Mouse (Mus musculus) hindbrain, embryonic 16.5 days (tissue): ENCODE measurements around the gene Man1b1. TPM values are rescaled to one million over a fixed set of nuclear protein-coding genes. Genes with fewer than 3 reads are reported as not detected.

Experiments used
- ATAC-seq: fragments of 200-750 bp; cut with Nextera tagmentation; 2 replicates; pipeline ENCODE4 v1.8.0; 2017; ENCODE audit warnings: moderate TSS enrichment, moderate library complexity
- H3K27ac ChIP-seq: fragments of 300-500 bp; sonication (generic); 2 replicates; pipeline ENCODE4 v1.5.1; 2014; ENCODE audit warnings: low read depth, mild to moderate bottlenecking, control low read depth, low read length, moderate library complexity
- H3K27me3 ChIP-seq: fragments of 300-500 bp; sonication (generic); replicated peaks from 2 replicates; pipeline ENCODE4 v1.6.1; 2014; ENCODE audit warnings: low read length; ENCODE audit not compliant: control insufficient read depth, insufficient read depth
- H3K36me3 ChIP-seq: fragments of 300-500 bp; sonication (generic); 2 replicates; pipeline ENCODE4 v1.6.1; 2014; ENCODE audit warnings: mild to moderate bottlenecking, low read length, moderate library complexity, mixed read lengths; ENCODE audit not compliant: control insufficient read depth, insufficient read depth
- H3K4me1 ChIP-seq: fragments of 300-500 bp; sonication (generic); 2 replicates; pipeline ENCODE4 v1.6.1; 2014; ENCODE audit warnings: low read depth, low read length; ENCODE audit not compliant: control insufficient read depth, insufficient read depth
- H3K4me2 ChIP-seq: fragments of 300-500 bp; sonication (generic); 2 replicates; pipeline ENCODE4 v1.6.1; 2014; ENCODE audit warnings: mild to moderate bottlenecking, low read length, control low read depth, moderate library complexity
- H3K4me3 ChIP-seq: fragments of 300-500 bp; sonication (generic); 2 replicates; pipeline ENCODE4 v1.5.1; 2014; ENCODE audit warnings: mild to moderate bottlenecking, low read length, control low read depth, moderate library complexity
- H3K9ac ChIP-seq: fragments of 300-500 bp; sonication (generic); 2 replicates; pipeline ENCODE4 v1.6.1; 2014; ENCODE audit warnings: low read depth, mild to moderate bottlenecking, control low read depth, low read length, moderate library complexity
- H3K9me3 ChIP-seq: fragments of 300-500 bp; sonication (generic); 2 replicates; pipeline ENCODE4 v1.6.1; 2014; ENCODE audit warnings: mild to moderate bottlenecking, low read length, moderate library complexity; ENCODE audit not compliant: control insufficient read depth
- WGBS: fragments of 180-500 bp; shearing (Covaris S2); extraction: QIAGEN DNeasy Blood & Tissue Kit; methylation state at CpG from one replicate; pipeline ENCODE4 v1.1.7; 2014; 5-methylcytosine and 5-hydroxymethylcytosine counted together
- polyA plus RNA-seq: library from polyadenylated mRNA; unstranded; fragments of >200 nt; fragmentation: Nextera tagmentation; extraction: Ambion mirVana; gene quantifications from 2 replicates; pipeline ENCODE4 v1.2.1, GENCODE M21; 2015

Gene Man1b1
- polyA plus RNA-seq, 1 experiment from 2014 or later, result 41.6 TPM

- ATAC-seq, result 0 out of 2 replicates have a peak, but pooled peaks have one; percentile 15
Observed at GRCm38 (mm10) chr2:25303931-25304656, 28.0 kb upstream of the Man1b1 start.

DNA sequence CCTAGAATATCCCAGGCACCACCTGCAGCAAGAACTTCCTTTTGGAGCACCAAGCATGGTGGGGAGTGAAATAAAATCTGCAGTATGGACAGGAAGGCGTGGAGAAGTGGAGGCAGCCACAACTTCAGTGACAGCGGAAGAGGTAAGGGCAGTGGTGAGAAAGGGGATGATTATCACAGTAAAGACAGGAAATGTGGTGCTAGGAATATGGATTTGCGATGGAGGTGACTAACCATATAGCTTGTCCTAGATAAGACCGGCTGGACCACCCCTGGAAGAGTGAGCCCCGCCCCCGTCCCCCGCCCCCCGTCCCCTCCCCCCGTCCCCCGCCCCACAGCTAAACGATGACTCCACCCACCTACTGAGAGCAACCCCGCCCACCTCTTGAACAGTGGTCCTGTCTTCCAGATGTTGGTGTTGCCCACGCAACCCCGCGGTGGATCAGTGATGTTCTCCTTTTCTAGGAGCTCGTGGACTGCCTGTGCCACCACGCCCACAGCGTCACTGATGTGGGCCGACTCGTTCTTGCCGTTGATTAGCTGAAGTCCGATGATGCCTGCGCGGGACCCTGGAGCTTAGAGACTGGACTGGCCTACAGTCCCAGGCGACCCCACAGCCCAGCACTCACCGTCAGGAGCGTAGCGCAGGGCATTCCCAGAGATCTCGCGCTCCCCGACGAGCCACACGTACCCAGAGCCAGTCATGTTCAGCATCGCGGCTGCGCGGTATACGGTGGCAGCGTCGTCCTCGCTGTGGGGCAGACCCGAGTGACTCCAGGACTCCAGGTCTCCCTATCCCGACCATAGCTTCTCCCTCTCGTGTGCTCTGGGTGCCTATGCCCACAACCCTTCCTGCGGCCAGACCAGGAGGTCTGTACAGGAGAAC is 27.2 kb upstream of the Man1b1 start:
- peak; percentile 80 for ATAC-seq
- Histone ChIP-seq H3K27me3 (peaks cover 9% of the 10 kb centered on the region), H3K9ac (peak overlapping the region; percentile 66), H3K4me2 (peak overlapping the region; percentile 69), H3K27ac (peak overlapping the region; percentile 55), H3K4me3 (peak overlapping the region; percentile 43), H3K4me1 (peaks cover 12% of the 10 kb centered on the region), H3K36me3 (peaks cover 16% of the 10 kb centered on the region), H3K9me3 (no peaks in the 10 kb centered on the region)
- 5% methylated on average over 40 of the region's 45 CpGs for WGBS

More at GRCm38 (mm10) chr2:25303931-25304656, 28.0 kb upstream of the Man1b1 start:
- H3K4me3 ChIP-seq, result peak overlapping the region; percentile 43; the same call in 1 of the 2 replicates
- H3K4me1 ChIP-seq, result peaks cover 12% of the 10 kb centered on the region
- H3K27ac ChIP-seq, result no peak overlapping the region
- peaks cover 14% of the 10 kb centered on the region for H3K36me3 ChIP-seq
- H3K9me3 ChIP-seq, result no peaks in the 10 kb centered on the region
- H3K27me3 ChIP-seq, result peaks cover 7% of the 10 kb centered on the region; the same call in 1 of the 2 replicates
- no peak overlapping the region for H3K9ac ChIP-seq
- WGBS, result 63% methylated on average over 7 of the region's 7 CpGs
- H3K4me2 ChIP-seq, result peak overlapping the region; percentile 69

DNA sequence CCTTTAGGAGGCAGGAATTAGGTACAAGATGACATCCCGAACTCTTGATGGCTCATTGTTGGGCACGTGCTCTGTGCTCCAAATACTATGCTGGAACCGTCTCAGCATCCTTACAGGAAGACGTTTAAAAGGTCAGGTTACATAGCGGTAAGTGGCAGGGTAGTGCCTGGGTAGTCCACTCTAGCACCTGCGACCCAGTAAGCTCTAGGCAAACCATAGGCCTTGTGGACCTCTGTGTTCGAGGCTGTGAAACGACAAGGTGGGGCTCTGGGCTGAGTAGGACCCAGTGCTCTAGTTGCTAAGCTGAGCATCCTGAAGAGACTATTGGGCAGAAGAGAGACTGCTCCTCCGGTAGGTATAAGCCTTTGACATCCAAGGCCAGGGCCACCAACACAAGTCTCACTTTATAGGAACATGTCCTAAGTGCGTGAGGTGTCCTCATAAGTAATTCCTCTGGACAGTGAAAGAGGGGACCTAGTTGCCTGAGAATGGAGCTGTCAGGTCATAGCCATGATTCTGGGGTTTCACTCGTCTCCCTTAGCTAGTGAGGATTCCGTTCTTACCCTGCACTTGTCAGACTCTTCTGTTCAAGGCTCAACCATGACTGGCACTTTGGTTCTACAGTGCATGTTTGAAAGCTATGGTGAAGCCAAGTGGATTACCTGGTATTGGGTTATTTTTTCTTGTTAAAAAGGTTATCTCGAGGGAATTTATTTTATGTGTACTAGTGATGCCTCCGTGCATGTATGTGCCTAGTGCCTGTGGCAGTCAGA is 26.4 kb upstream of the Man1b1 start:
- H3K9ac ChIP-seq, result peak overlapping the region; percentile 66
- H3K4me2 ChIP-seq, result peak overlapping the region; percentile 69
- peak overlapping the region; percentile 43 for H3K4me3 ChIP-seq
- H3K36me3 ChIP-seq, result peaks cover 16% of the 10 kb centered on the region
- H3K9me3 ChIP-seq, result no peaks in the 10 kb centered on the region
- H3K27ac ChIP-seq, result no peak overlapping the region
- WGBS, result 52% methylated on average over 14 of the region's 14 CpGs
- peak; percentile 15; the same call in 1 of the 2 replicates for ATAC-seq
- H3K27me3 ChIP-seq, result peaks cover 15% of the 10 kb centered on the region
- H3K4me1 ChIP-seq, result peaks cover 12% of the 10 kb centered on the region

GRCm38 (mm10) chr2:25310180-25310579 is 22.0 kb upstream of the Man1b1 start:
- no peak overlapping the region for H3K4me2 ChIP-seq
- no peaks in the 10 kb centered on the region for H3K9me3 ChIP-seq
- H3K27me3 ChIP-seq, result peaks cover 56% of the 10 kb centered on the region
- H3K4me1 ChIP-seq, result peaks cover 6% of the 10 kb centered on the region
- H3K27ac ChIP-seq, result no peak overlapping the region
- H3K9ac ChIP-seq, result no peak overlapping the region
- WGBS, result 57% methylated on average over 10 of the region's 10 CpGs
- ATAC-seq, result no peak
- no peak overlapping the region for H3K4me3 ChIP-seq
- peaks cover 29% of the 10 kb centered on the region for H3K36me3 ChIP-seq

DNA sequence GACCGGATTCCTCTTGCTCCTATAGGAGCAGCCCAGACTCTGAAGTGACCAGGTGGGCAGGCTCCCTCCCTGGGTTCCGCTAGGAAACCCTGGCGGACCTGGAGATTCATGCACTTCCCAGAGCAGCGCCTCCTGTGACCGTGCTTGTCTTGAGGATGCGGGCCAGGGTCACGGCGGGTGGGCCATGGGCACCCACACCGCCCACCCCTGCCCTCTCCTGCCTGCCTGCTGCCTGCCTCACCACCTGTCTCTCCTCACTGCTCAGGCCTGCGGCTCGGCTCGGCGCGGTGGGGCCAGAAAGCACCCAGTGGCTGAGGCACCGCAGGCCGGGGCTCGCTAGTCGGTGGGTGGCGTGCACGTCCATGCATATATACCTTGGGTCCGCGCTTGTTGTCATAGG is 21.2 kb upstream of the Man1b1 start:
- no peaks in the 10 kb centered on the region for H3K9me3 ChIP-seq
- H3K36me3 ChIP-seq, result peaks cover 29% of the 10 kb centered on the region
- H3K27ac ChIP-seq, result no peak overlapping the region
- no peak overlapping the region for H3K4me2 ChIP-seq
- WGBS, result 8% methylated on average over 22 of the region's 22 CpGs
- H3K9ac ChIP-seq, result no peak overlapping the region
- peaks cover 56% of the 10 kb centered on the region for H3K27me3 ChIP-seq
- ATAC-seq, result no peak
- no peak overlapping the region for H3K4me3 ChIP-seq
- H3K4me1 ChIP-seq, result no peaks in the 10 kb centered on the region

DNA sequence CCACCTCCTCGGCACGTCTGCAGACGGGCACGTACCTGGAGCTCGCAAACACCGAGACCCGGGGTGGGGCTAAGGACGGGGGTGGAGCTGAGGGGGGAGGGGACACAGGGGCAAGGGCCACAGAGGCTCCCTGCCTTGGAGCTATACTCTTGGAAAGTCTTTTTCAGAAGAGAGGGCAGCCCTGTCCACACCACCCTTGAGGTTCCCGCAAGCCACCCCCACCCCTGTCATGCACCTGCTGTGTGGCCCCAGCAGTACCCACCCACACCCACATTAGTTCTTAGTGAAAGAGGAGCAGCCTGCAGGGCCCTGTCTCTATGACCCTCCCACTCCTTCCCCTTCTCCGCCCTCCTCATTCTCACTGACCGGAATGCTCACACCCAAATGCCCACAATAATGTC is 20.6 kb upstream of the Man1b1 start:
- 12% methylated on average over 11 of the region's 11 CpGs for WGBS
- ATAC-seq, result no peak
- Histone ChIP-seq H3K4me2 (no peak overlapping the region), H3K4me3 (no peak overlapping the region), H3K9me3 (no peaks in the 10 kb centered on the region), H3K27me3 (peaks cover 56% of the 10 kb centered on the region), H3K27ac (no peak overlapping the region), H3K9ac (no peak overlapping the region), H3K4me1 (no peaks in the 10 kb centered on the region), H3K36me3 (peaks cover 29% of the 10 kb centered on the region)

- H3K27me3 ChIP-seq, result peaks cover 15% of the 10 kb centered on the region
- WGBS, result 5% methylated on average over 31 of the region's 31 CpGs
Observed at GRCm38 (mm10) chr2:25318119-25318966, 13.8 kb upstream of the Man1b1 start.

More at GRCm38 (mm10) chr2:25318119-25318966, 13.8 kb upstream of the Man1b1 start:
- Histone ChIP-seq H3K9me3 (no peaks in the 10 kb centered on the region), H3K4me2 (peak overlapping the region; percentile 69), H3K9ac (peak overlapping the region; percentile 75), H3K4me1 (peaks cover 12% of the 10 kb centered on the region), H3K4me3 (peak overlapping the region; percentile 60), H3K36me3 (0 out of 2 replicates have a peak, but pooled peaks cover 3% of the 10 kb centered on the region), H3K27ac (peak overlapping the region; percentile 89)
- ATAC-seq, result peak; percentile 68
